Mouse (Mus musculus) cerebellum, adult 2 months (tissue): Measurements from ENCODE around the gene Cnot11.

Experiments
- CTCF ChIP-seq: fragments of 200-500 bp; IDR thresholded peaks from 2 replicates; pipeline ENCODE4 v1.5.1; 2011; ENCODE audit warnings: low read depth, mild to moderate bottlenecking, control low read depth, low read length, moderate library complexity, borderline replicate concordance; ENCODE audit not compliant: insufficient read depth
- POLR2A ChIP-seq: fragments of 200-500 bp; IDR thresholded peaks from 2 replicates; pipeline ENCODE4 v1.6.1; 2011; ENCODE audit warnings: low read length, control low read depth, borderline replicate concordance; ENCODE audit not compliant: insufficient read depth

DNA sequence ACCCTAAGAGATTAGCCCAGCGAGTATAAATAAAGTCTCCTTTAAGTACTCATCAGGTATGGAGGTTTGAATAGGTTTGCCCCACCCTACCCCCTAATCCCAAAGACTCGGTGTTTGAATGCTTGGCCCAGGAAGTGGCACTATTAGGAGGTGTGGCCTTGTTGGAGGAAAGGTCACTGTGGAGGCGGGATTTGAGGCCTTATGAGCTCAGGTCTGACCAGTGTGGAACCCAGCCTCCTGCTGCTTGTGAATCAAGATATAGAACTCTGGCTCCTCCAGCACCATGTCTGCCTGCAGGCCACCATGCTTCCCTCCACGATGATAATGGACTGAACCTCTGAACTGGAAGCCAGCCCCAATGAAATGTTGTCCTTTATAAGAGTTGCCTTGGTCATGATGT lies 3.8 kb upstream of the Cnot11 start:
- no peak for TF ChIP-seq CTCF
- TF ChIP-seq POLR2A: no peak
